Mouse (Mus musculus) liver, postnatal 0 days (tissue): ENCODE measurements at regions not wholly inside any gene's neighbourhood (a gene's known extent, or its start where the extent isn't known, plus 50 kb on each side); places are given as distances from the start of the nearest gene placed in this dataset.
"Not testable (repeated sequence)": the region's sequence is repeated elsewhere in the genome, so short reads cannot be mapped to it uniquely, and the experiment has no call there.

Experiments
- CTCF ChIP-seq: sonication (generic); IDR thresholded peaks from 2 replicates; pipeline ENCODE4 v1.5.1; 2016; ENCODE audit warnings: antibody characterized with exemption, low read depth
- EP300 ChIP-seq: IDR thresholded peaks from 2 replicates; pipeline ENCODE4 v1.6.1; 2016; ENCODE audit warnings: antibody characterized with exemption, low read depth, mild to moderate bottlenecking

DNA sequence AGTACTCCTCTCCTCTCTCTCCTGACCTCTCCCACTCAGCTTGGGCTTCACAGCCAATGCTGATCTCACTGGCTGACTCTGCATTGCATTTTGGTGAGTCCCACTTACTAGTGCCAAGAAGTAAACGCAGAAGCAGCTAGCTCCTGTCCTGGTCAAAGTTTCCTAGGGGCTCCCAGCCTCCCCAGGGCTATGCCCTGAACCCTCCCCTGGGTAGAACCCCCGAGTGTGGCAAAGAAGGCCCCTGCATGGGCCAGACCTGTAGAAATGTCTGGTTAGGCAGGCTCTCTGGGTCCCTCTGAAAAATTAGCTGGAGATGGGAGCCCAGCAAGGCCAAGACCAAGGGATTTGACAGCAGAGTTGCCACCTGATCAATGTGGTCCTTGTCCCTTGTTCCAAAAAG, 454.3 kb downstream of the Gm10330 start:
- TF ChIP-seq CTCF, EP300: not testable (repeated sequence)
